Mouse (Mus musculus): ENCODE results near the gene Nkd2.

DNA sequence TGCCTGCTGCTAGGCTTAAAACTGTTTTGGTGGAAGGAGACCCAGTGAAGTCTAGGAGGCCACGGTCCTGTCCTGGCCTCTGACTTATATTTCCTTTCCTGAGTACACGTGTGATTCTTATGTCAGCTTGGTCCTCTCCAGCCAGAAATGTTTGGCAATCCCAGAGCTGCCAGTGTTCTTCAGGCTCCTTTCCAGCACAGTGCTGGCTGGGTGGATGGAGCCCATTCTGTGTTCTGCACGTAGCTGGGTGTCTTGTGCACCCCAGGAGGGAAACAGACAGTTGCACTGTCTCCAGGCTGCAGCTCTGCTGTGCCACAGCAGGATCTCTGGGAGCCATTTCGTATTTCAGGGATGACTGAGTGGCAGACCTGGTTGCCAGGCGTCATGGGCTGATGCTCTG lies 48.3 kb downstream of the Nkd2 start:
- TF ChIP-seq CTCF (IDR thresholded peaks at IDR 0.05; ENCODE audit: low read depth) (no peak), EP300 (optimal IDR thresholded peaks at IDR 0.05) (no peak)

Measured in stomach, postnatal 0 days (tissue).